Mouse (Mus musculus) hindbrain, embryonic 12.5 days (tissue): ENCODE measurements around the gene Hnrnpa0. TPM values are rescaled to one million over a fixed set of nuclear protein-coding genes. Genes with fewer than 3 reads are reported as not detected.

Source experiments
- ATAC-seq: fragments of 200-750 bp; cut with Nextera tagmentation; 2 replicates; pipeline ENCODE4 v1.8.0; 2017; ENCODE audit warnings: moderate TSS enrichment; ENCODE audit not compliant: low FRiP score
- H3K27ac ChIP-seq: fragments of 300-500 bp; sonication (generic); 2 replicates; pipeline ENCODE4 v1.5.1; 2016; ENCODE audit warnings: mild to moderate bottlenecking
- H3K27me3 ChIP-seq: fragments of 300-500 bp; sonication (generic); 2 replicates; pipeline ENCODE4 v1.6.1; 2016; ENCODE audit warnings: mild to moderate bottlenecking
- H3K36me3 ChIP-seq: fragments of 300-500 bp; sonication (generic); 2 replicates; pipeline ENCODE4 v1.6.1; 2016; ENCODE audit warnings: mild to moderate bottlenecking
- H3K4me1 ChIP-seq: fragments of 300-500 bp; sonication (generic); 2 replicates; pipeline ENCODE4 v1.6.1; 2016
- H3K4me2 ChIP-seq: fragments of 300-500 bp; sonication (generic); replicated peaks from 2 replicates; pipeline ENCODE4 v1.6.1; 2016; ENCODE audit warnings: mild to moderate bottlenecking
- H3K4me3 ChIP-seq: fragments of 300-500 bp; sonication (generic); 2 replicates; pipeline ENCODE4 v1.5.1; 2016; ENCODE audit warnings: mild to moderate bottlenecking
- H3K9ac ChIP-seq: fragments of 300-500 bp; sonication (generic); 2 replicates; pipeline ENCODE4 v1.6.1; 2016; ENCODE audit warnings: mild to moderate bottlenecking, moderate library complexity
- H3K9me3 ChIP-seq: fragments of 300-500 bp; sonication (generic); replicated peaks from 2 replicates; pipeline ENCODE4 v1.6.1; 2016; ENCODE audit warnings: mild to moderate bottlenecking
- WGBS: fragments of 180-500 bp; shearing (Covaris S2); methylation state at CpG from one replicate; pipeline ENCODE4 v1.1.7; 2016; 5-methylcytosine and 5-hydroxymethylcytosine counted together
- polyA plus RNA-seq: library from polyadenylated mRNA; unstranded; fragments of >200 nt; fragmentation: Nextera tagmentation; extraction: Ambion mirVana; gene quantifications from 2 replicates; pipeline ENCODE4 v1.2.1, GENCODE M21; 2016

Gene Hnrnpa0
- polyA plus RNA-seq, 1 experiment from 2014 or later = 55.5 TPM

GRCm38 (mm10) chr13:58083521-58083920, 44.8 kb downstream of the Hnrnpa0 start:
- 81% methylated on average over 11 of the region's 11 CpGs for WGBS
- ATAC-seq = no peak
- no peak overlapping the region for H3K9ac ChIP-seq
- no peaks in the 10 kb centered on the region for H3K36me3 ChIP-seq
- H3K27me3 ChIP-seq = no peaks in the 10 kb centered on the region
- no peaks in the 10 kb centered on the region for H3K4me1 ChIP-seq
- H3K4me2 ChIP-seq = no peak overlapping the region
- no peaks in the 10 kb centered on the region for H3K9me3 ChIP-seq
- H3K27ac ChIP-seq = no peak overlapping the region
- no peak overlapping the region for H3K4me3 ChIP-seq

GRCm38 (mm10) chr13:58083048-58083447, 45.3 kb downstream of the Hnrnpa0 start:
- 73% methylated on average over 5 of the region's 5 CpGs for WGBS
- no peaks in the 10 kb centered on the region for H3K4me1 ChIP-seq
- no peaks in the 10 kb centered on the region for H3K27me3 ChIP-seq
- no peaks in the 10 kb centered on the region for H3K9me3 ChIP-seq
- H3K27ac ChIP-seq = no peak overlapping the region
- H3K4me2 ChIP-seq = no peak overlapping the region
- no peak for ATAC-seq
- H3K36me3 ChIP-seq = no peaks in the 10 kb centered on the region
- H3K4me3 ChIP-seq = no peak overlapping the region
- no peak overlapping the region for H3K9ac ChIP-seq

GRCm38 (mm10) chr13:58078361-58078760, 50.0 kb downstream of the Hnrnpa0 start:
- H3K9me3 ChIP-seq = no peaks in the 10 kb centered on the region
- H3K4me2 ChIP-seq = no peak overlapping the region
- no peak for ATAC-seq
- no peaks in the 10 kb centered on the region for H3K36me3 ChIP-seq
- H3K9ac ChIP-seq = no peak overlapping the region
- H3K27ac ChIP-seq = no peak overlapping the region
- H3K4me3 ChIP-seq = no peak overlapping the region
- H3K27me3 ChIP-seq = no peaks in the 10 kb centered on the region
- no peaks in the 10 kb centered on the region for H3K4me1 ChIP-seq
- WGBS = 91% methylated on average over 5 of the region's 5 CpGs

Other genes starting within 250 kb of the Hnrnpa0 start
- gene Spock1, start 220.2 kb downstream of the Hnrnpa0 start, polyA plus RNA-seq = 31.2 and 40.6 TPM in 2 replicates
- 5.8 and 6.3 TPM in 2 replicates for gene Klhl3, start 15.0 kb downstream of the Hnrnpa0 start, polyA plus RNA-seq
- gene Idnk, start 29.1 kb upstream of the Hnrnpa0 start, polyA plus RNA-seq = 62.0 and 68.1 TPM in 2 replicates
- 161 and 169 TPM in 2 replicates for gene Ubqln1, start 87.1 kb upstream of the Hnrnpa0 start, polyA plus RNA-seq
- 42.7 and 44.0 TPM in 2 replicates for gene Gkap1, start 147.1 kb upstream of the Hnrnpa0 start, polyA plus RNA-seq
- gene Kif27, start 230.6 kb upstream of the Hnrnpa0 start, polyA plus RNA-seq = 2.4 and 2.5 TPM in 2 replicates